Mouse (Mus musculus) kidney, adult 11 months (tissue): Measurements from ENCODE around the gene Ush1g.

Experiments
- DNase-seq: peaks from one replicate; pipeline ENCODE4 v3.0.0; 2022

Gene Ush1g

GRCm38 (mm10) chr11:115321906-115322693, at the start of gene Ush1g:
Ush1g (minus strand) TSS chr11:115322041.
- DNase-seq, result no peak

- no peak for DNase-seq
Measured at GRCm38 (mm10) chr11:115371354-115371753, 49.5 kb upstream of the Ush1g start.

DNA sequence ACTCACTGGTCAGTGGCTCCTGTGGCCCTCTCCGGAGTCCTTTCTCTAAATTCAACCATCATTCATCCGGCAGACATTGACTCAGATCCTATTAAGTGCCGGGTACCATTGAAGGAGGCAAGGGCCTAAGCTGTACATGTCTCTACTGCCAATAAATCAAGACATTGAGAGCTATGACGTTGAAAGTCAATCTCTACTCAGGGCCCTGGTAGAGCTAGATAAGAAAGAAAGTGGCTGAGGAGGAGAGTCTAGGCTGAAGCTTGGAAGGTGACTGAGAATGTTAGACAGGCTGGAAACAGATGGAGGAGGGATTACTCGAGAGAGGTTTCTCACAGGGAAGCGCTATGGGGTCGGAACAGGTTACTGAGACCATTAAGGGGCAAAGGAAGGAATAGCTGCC, 48.5 kb upstream of the Ush1g start:
- DNase-seq, result no peak

DNA sequence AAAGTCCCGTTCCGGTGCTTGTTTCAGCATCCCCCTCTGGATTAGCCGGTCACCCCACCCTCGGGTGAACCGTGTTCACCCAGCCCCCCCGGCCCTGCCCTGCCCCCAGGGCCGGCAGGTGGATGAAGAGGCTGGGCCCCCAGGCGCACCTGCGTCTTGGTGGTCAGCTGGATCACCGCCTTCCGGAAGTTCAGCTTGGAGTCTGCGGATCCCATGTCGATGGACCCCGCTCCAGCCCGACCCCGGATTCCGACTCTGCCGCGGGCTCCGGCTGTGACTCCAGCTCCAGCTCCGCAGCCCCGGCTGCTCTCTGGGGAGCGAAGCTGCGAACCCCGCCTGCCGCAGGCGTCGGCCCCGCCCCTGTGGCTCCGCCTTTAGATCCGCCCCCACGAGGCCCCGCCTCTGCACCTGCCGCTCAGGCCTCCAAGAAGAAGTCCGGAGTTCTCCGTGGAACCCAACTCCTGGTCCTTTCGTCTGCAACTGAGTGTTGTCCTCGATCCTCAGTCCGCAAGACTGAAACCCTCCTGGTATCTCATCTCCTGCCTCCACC, 45.6 kb upstream of the Ush1g start, which contains the start of gene Hid1:
Hid1 (minus strand) TSS at position 362 of the 550 bp plus-strand sequence.
- DNase-seq, result peak; percentile 81

DNA sequence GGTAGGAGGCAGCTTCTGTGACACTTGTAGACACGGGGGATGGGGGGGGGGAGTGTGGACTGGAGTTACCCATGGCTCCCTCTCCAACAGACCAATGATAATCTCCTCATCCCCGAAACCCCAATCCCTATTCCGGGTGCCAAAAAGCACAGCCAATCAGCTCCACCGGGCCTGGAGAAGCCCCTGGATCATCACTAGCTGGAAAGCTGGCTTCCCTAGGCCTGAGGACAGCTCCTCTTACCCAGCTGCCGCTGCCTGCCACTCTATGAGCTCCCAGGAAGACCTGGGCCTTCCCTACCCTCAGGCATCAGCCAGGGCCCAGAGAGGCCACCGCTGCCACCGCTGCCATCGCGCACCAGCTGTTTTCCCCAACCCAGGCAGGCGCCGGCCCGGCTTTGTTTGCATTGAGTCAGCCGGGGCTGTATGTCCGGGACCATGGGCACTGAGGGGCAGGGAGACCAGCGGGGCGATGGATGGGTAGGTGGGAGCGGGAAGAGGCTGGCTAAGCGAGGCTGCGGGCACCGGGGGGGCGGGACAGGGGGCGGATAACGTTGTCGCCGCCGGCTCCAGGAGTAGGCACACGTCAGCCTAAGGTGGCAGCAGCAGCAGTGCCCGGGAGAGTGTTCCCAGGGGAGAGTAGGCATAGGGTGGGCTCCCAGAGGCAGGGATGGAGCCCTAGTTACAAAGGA, 45.0 kb upstream of the Ush1g start:
- DNase-seq, result no peak

DNA sequence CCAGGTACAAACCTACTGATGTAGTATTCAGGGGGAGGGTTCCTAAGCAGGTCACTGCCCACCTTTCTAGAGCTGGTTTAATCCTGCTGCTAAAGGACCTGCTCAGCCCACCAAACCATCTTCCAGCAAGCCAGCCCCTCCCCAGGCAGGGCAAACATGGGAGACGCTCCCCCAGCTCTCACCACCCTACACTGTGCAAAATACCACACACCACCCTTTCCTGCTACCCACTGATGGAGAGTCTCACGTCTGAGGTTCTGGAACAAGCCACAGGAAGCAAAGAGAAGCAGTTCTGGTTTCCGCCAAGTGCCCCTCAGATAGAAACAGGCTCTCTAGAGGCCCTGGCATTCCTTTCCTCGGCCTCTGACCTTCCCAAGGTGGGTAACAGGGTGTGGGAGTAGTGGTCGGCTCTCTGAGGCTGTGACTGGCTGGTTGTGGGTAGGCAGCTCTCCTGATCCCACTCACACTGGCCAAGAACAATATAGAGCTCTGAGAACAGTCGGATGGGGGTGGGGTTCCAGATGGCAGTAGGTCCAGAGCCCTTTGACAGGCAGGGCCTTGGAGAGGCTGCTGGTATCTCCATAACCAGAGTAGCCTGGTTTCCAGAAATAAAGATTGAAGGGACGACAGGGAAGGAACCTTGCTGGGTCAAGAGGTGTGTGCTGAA, 44.3 kb upstream of the Ush1g start:
- DNase-seq, result no peak

DNA sequence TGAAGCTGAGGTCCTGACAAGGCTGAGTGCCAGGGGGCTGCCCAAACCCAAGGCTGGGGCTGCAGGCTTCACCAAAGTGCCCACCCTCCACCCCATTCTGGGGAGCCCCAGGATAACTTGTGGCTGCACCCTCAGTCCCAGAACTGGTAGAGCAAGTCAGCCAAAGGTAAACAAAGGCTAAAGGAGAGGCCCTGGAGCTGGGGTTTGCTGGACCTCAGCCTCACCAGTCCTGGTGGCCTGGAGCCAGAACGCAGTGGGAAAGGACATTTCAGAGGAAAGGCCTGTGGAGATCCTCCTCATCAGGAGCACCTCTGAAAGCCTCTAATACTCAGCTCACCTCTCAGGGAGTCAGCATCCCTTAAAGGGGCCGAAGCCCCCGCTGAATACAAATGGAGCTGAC, 42.3 kb upstream of the Ush1g start:
- no peak for DNase-seq

DNA sequence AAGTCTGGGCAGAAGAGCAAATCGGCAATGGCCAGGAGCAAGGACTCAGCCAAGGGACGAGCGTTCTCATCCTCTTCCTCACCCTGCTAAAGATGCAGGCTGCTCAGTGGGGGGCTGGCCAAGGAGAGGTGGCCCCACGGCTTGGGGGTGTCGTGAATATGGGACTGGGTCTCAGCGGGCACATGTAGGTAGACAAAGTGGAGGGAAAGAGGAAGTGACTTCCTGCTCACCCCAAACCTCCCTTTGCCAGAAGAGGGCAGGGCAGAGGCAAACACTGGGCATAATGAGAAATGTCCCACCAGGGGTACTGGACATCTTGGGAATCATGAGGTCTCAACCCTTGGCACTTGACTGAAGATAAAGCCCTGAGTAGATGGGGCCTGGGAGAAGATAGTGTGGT, 37.9 kb upstream of the Ush1g start:
- no peak for DNase-seq

DNA sequence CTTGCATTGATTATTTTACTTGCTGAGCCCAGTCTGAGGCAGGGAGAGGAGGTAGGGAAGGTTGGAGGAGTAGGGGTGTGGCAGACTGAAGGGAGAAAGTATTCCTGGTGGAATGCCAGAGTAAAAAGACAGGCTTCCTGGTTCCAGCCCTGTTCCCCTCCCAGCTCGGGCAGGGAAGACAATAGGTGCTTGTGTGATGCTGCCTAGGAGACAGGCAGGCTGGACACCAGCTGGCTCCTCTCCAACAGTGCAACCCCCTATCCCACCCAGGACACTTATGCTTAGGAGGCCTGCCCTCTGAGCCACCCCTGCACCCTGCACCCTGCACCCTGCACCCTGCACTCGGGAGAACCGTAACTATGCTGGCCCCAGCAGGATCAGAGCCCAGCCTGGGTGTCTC, 37.5 kb upstream of the Ush1g start:
- no peak for DNase-seq

- peak; percentile 49 for DNase-seq
Measured at GRCm38 (mm10) chr11:115358468-115358867, 36.6 kb upstream of the Ush1g start.

DNA sequence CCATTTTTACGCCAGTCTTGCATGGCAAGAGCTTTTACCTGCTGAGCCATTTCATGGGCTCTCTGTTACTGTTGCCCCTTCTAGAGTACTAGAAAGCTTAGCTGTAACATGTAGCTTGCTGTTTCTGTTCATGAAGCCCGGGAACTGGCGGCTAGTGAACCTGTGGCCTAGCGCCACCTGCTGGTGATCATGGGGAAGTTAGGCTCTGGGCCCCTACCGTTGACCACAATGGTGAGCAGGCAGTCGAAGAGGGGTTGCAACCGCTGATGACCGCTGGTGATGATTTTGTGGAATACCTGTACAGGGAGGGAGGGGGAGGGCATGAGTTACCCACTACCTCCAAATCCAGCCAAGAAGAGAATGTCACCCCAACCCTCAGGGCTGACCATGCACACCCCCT, 32.3 kb upstream of the Ush1g start:
- DNase-seq, result peak; percentile 24

GRCm38 (mm10) chr11:115353375-115353774, 31.5 kb upstream of the Ush1g start:
- no peak for DNase-seq

- no peak for DNase-seq
Measured at GRCm38 (mm10) chr11:115349976-115350375, 28.1 kb upstream of the Ush1g start.

DNA sequence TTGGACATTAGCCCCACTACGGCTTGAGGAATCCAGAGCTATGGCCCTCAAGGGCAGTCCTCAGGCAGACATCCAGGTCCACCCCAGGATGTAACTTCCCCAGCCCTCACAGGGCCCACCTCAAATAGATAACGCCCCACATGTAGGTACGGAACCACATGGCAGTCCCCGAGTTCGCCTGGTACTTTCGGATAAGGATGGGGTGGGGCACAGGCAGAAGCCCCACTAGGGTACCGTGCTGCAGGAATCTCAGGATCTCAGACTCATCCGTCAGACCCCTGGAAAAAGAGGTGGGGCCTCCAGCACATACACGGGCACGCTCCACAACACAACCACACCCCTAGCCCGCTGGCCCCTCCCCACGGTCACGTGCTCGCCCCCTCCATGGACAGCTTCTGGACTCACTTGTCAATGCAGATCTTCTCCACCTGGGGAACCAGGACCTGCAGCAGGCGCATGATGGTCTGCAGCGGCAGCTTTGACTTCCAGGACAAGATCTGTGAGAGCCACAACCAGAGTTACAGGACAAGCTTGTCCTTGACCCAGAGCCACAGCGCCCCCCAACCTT, 26.9 kb upstream of the Ush1g start:
- no peak for DNase-seq

- no peak for DNase-seq
Measured at GRCm38 (mm10) chr11:115345515-115345914, 23.7 kb upstream of the Ush1g start.

- no peak for DNase-seq
Measured at GRCm38 (mm10) chr11:115344967-115345366, 23.1 kb upstream of the Ush1g start.

GRCm38 (mm10) chr11:115341866-115342265, 20.0 kb upstream of the Ush1g start:
- DNase-seq, result no peak

DNA sequence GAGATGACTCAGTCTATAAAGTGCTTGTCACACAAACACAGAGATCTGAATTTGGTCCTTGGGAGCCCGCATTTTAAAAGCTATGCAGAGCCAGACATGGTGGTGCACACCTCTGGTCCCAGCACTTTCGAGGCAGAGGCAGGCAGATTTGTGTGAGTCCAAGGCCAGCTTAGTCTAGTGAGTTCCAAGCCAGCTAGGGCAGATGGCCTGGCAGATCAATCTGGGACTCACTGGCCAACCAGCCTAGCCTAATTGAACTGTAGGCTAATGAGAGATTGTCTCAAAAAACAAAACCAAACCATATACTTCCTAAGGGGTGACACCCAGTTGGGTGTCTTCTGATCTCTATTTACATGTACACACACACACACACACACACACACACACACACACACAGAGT, 19.4 kb upstream of the Ush1g start:
- DNase-seq, result no peak

GRCm38 (mm10) chr11:115337826-115338225, 16.0 kb upstream of the Ush1g start:
- peak; percentile 34 for DNase-seq

- peak; percentile 21 for DNase-seq
Measured at GRCm38 (mm10) chr11:115337350-115337749, 15.5 kb upstream of the Ush1g start.

- DNase-seq, result no peak
Measured at GRCm38 (mm10) chr11:115336115-115336514, 14.3 kb upstream of the Ush1g start.

GRCm38 (mm10) chr11:115335223-115335622, 13.4 kb upstream of the Ush1g start:
- DNase-seq, result no peak

- DNase-seq, result no peak
Measured at GRCm38 (mm10) chr11:115334531-115334930, 12.7 kb upstream of the Ush1g start, which contains the start of gene Otop3. Otop3 (plus strand) TSS chr11:115334731.
